ENCODE assay signal across 10 mouse cellular contexts in the genomic region with DNA sequence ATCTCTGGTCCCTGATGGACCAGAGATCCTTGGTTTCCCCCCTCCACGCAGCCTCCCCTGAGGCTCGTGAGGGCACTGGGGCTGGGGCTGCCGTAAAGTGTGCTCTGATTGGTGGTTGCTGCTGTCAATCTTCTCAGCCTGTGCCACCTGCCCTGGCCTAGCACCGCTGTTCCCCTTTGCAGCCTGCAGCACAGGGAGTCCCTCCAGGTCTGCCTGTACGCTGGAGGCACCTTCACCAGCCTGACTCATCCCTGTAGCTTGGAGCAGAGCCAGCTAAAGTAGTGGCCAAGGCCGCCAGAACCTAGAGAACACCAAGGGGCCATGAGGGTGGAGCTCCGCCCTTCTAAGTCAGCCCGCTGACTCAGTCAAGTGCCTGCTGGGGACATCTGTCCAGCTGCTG. TPM values are rescaled to one million over a fixed set of nuclear protein-coding genes. Genes with fewer than 3 reads are reported as not detected.
DNase-seq lines count a peak whose midpoint lies in the region; ATAC-seq and TF ChIP-seq lines count a peak whose summit lies in the region.
"Had no signal": no experiment of that assay in that cellular context is flagged by ENCODE, and none has a peak within 500 bp of the region (broad histone marks: within the 10 kb centered on the region; RNA-seq: fewer than 3 reads in every experiment).

No protein-coding gene starts in this region.

- no peak for TF ChIP-seq CTCF in left cerebral cortex, adult 2 months (IDR thresholded peaks at IDR 0.05)

- H3K4me3 ChIP-seq in midbrain, embryonic 10.5 days: peak overlapping the region; percentile 19; the same call in 1 of the 2 replicates
- no peak overlapping the region for H3K4me3 ChIP-seq in midbrain, embryonic 13.5 days (replicated peaks)
- no peak overlapping the region for H3K4me3 ChIP-seq in heart, embryonic 12.5 days
- no peak overlapping the region for H3K4me3 ChIP-seq in left cerebral cortex, adult 2 months
- H3K4me3 ChIP-seq: liver, embryonic 15.5 days had no signal

- H3K9me3 ChIP-seq in midbrain, embryonic 10.5 days (replicated peaks): no peaks in the 10 kb centered on the region
- no peaks in the 10 kb centered on the region for H3K9me3 ChIP-seq in midbrain, embryonic 13.5 days
- no peaks in the 10 kb centered on the region for H3K9me3 ChIP-seq in heart, embryonic 12.5 days (replicated peaks)
- H3K9me3 ChIP-seq: liver, embryonic 15.5 days had no signal

- no peak overlapping the region for H3K9ac ChIP-seq in midbrain, embryonic 13.5 days (replicated peaks)
- no peak overlapping the region for H3K9ac ChIP-seq in heart, embryonic 12.5 days
- H3K9ac ChIP-seq: liver, embryonic 15.5 days had no signal

- H3K36me3 ChIP-seq in midbrain, embryonic 10.5 days: no peaks in the 10 kb centered on the region
- H3K36me3 ChIP-seq in midbrain, embryonic 13.5 days: no peaks in the 10 kb centered on the region
- no peaks in the 10 kb centered on the region for H3K36me3 ChIP-seq in heart, embryonic 12.5 days
- H3K36me3 ChIP-seq: liver, embryonic 15.5 days had no signal

- ATAC-seq in midbrain, embryonic 13.5 days: no peak
- peak; percentile 43; the same call in 1 of the 2 replicates for ATAC-seq in heart, embryonic 12.5 days (ENCODE audit: insufficient number of reproducible peaks, low FRiP score)

- peaks cover 44% of the 10 kb centered on the region for H3K27me3 ChIP-seq in midbrain, embryonic 10.5 days (ENCODE audit: low read depth, poor library complexity, severe bottlenecking)
- peaks cover 5% of the 10 kb centered on the region; the same call in 1 of the 2 replicates for H3K27me3 ChIP-seq in midbrain, embryonic 13.5 days
- peaks cover 33% of the 10 kb centered on the region for H3K27me3 ChIP-seq in heart, embryonic 12.5 days (replicated peaks)

- intact Hi-C loops in left cerebral cortex, postnatal 25 days (cut with DNase I): no loop called here
- intact Hi-C loops in left cerebral cortex, adult 2 months (cut with DNase I): no loop called here

- peak overlapping the region; percentile 63 for H3K27ac ChIP-seq in midbrain, embryonic 10.5 days (replicated peaks)
- H3K27ac ChIP-seq in midbrain, embryonic 13.5 days: no peak overlapping the region
- no peak overlapping the region for H3K27ac ChIP-seq in heart, embryonic 12.5 days (ENCODE audit: poor library complexity, severe bottlenecking)
- no peak overlapping the region for H3K27ac ChIP-seq in left cerebral cortex, adult 2 months
- H3K27ac ChIP-seq: liver, embryonic 15.5 days had no signal

- WGBS in midbrain, embryonic 10.5 days: 22% methylated on average over 8 of the region's 8 CpGs
- WGBS in midbrain, embryonic 13.5 days: 22% methylated on average over 8 of the region's 8 CpGs
- 17% methylated on average over 8 of the region's 8 CpGs for WGBS in heart, embryonic 12.5 days

- H3K4me2 ChIP-seq in midbrain, embryonic 13.5 days (replicated peaks): no peak overlapping the region
- H3K4me2 ChIP-seq in heart, embryonic 12.5 days: peak overlapping the region; percentile 50
- H3K4me2 ChIP-seq: liver, embryonic 15.5 days had no signal

- no peak for DNase-seq in midbrain, embryonic 10.5 days (ENCODE audit: low spot score)
- peak; percentile 60 for DNase-seq in WW6 (ENCODE audit: low read depth, low spot score)
- DNase-seq in mesoderm, embryonic 11.5 days (ENCODE audit: low read depth, low spot score): peak; percentile 41
- no peak for DNase-seq in layer of hippocampus, adult 9-11 months
- no peak for DNase-seq in left cerebral cortex, postnatal 25 days (ENCODE audit: low spot score in 2 of 2)
- no peak for DNase-seq in left cerebral cortex, adult 2 months (ENCODE audit: extremely low spot score in 1 of 2, low spot score in 2 of 2)

- peaks cover 44% of the 10 kb centered on the region for H3K4me1 ChIP-seq in midbrain, embryonic 10.5 days
- H3K4me1 ChIP-seq in midbrain, embryonic 13.5 days (replicated peaks): peaks cover 43% of the 10 kb centered on the region
- H3K4me1 ChIP-seq in heart, embryonic 12.5 days (replicated peaks): peaks cover 16% of the 10 kb centered on the region

RNA-seq across cellular contexts. Expression of gene Padi1, which starts 7.7 kb away (rescaled TPM):
- 0.04 and 0.06 TPM in 2 replicates for polyA plus RNA-seq in midbrain, embryonic 10.5 days (2016; fragmentation: Nextera tagmentation; extraction: Ambion mirVana)
- polyA plus RNA-seq in midbrain, embryonic 13.5 days (2015; fragmentation: Nextera tagmentation; extraction: Ambion mirVana): not detected in 2 replicates
- 0.10 and 0.28 TPM in 2 replicates for polyA plus RNA-seq in heart, embryonic 12.5 days (2016; fragmentation: Nextera tagmentation; extraction: Ambion mirVana)
- total RNA-seq in left cerebral cortex, postnatal 25 days (2021): not detected
- under 1 TPM in 1 of 2 experiments, not detected in 1; 0.09 TPM for total RNA-seq in left cerebral cortex, adult 2 months (2021)

RNA-seq across cellular contexts. Expression of gene Padi3, which starts 27.4 kb away (rescaled TPM):
- 0.10 and 0.15 TPM in 2 replicates for polyA plus RNA-seq in midbrain, embryonic 10.5 days (2016; fragmentation: Nextera tagmentation; extraction: Ambion mirVana)
- polyA plus RNA-seq in midbrain, embryonic 13.5 days (2015; fragmentation: Nextera tagmentation; extraction: Ambion mirVana): 0.05 TPM in 1 of 2 replicates, not detected in the other
- 0.45 and 0.50 TPM in 2 replicates for polyA plus RNA-seq in heart, embryonic 12.5 days (2016; fragmentation: Nextera tagmentation; extraction: Ambion mirVana)
- not detected for total RNA-seq in left cerebral cortex, postnatal 25 days (2021)
- not detected for total RNA-seq in left cerebral cortex, adult 2 months (2021)
- polyA plus RNA-seq: cortical plate, adult 2 months had no signal

Comparison
In these comparisons a context has a peak if more than half of its experiments do, and no peak if none do; other contexts are left out.
1. DNase-seq: peak in WW6 (single experiment) and mesoderm, embryonic 11.5 days (single experiment); none in midbrain, embryonic 10.5 days (single experiment), layer of hippocampus, adult 9-11 months (single experiment), left cerebral cortex, postnatal 25 days (0 of 2) and left cerebral cortex, adult 2 months (0 of 2).